Mouse (Mus musculus): ENCODE measurements around the gene Hdac10. TPM values are rescaled to one million over a fixed set of nuclear protein-coding genes. Genes with fewer than 3 reads are reported as not detected.

The Hdac10 gene
- polyA plus RNA-seq, 1 experiment from 2014 or later, result 3.9 TPM

- WGBS (ENCODE audit: missing documents), result 94% methylated on average over 12 of the region's 12 CpGs
- Histone ChIP-seq H3K79me2 (ENCODE audit: inconsistent target) (peaks cover 44% of the 10 kb centered on the region), H3K4me3 (ENCODE audit: inconsistent target) (no peak overlapping the region), H3K27ac (no peak overlapping the region), H3K36me3 (ENCODE audit: inconsistent target) (peaks cover 90% of the 10 kb centered on the region)
Observed at GRCm38 (mm10) chr15:89165478-89165877, 37.0 kb upstream of the Hdac10 start.

- Histone ChIP-seq H3K36me3 (ENCODE audit: inconsistent target) (peaks cover 100% of the 10 kb centered on the region), H3K79me2 (ENCODE audit: inconsistent target) (peaks cover 4% of the 10 kb centered on the region; the same call in 1 of the 2 replicates), H3K27ac (no peak overlapping the region), H3K4me3 (ENCODE audit: inconsistent target) (no peak overlapping the region)
- 65% methylated on average over 7 of the region's 9 CpGs for WGBS (ENCODE audit: missing documents)
Observed at GRCm38 (mm10) chr15:89161397-89161796, 32.9 kb upstream of the Hdac10 start.

- Histone ChIP-seq H3K36me3 (ENCODE audit: inconsistent target) (peaks cover 97% of the 10 kb centered on the region), H3K79me2 (ENCODE audit: inconsistent target) (no peaks in the 10 kb centered on the region), H3K27ac (no peak overlapping the region), H3K4me3 (ENCODE audit: inconsistent target) (no peak overlapping the region)
- 92% methylated on average over 16 of the region's 16 CpGs for WGBS (ENCODE audit: missing documents)
Observed at GRCm38 (mm10) chr15:89158516-89158915, 30.0 kb upstream of the Hdac10 start.

GRCm38 (mm10) chr15:89157954-89158353 lies 29.5 kb upstream of the Hdac10 start:
- peaks cover 91% of the 10 kb centered on the region for H3K36me3 ChIP-seq (ENCODE audit: inconsistent target)
- no peaks in the 10 kb centered on the region for H3K79me2 ChIP-seq (ENCODE audit: inconsistent target)
- 76% methylated on average over 5 of the region's 7 CpGs for WGBS (ENCODE audit: missing documents)
- no peak overlapping the region for H3K4me3 ChIP-seq (ENCODE audit: inconsistent target)
- no peak overlapping the region for H3K27ac ChIP-seq

GRCm38 (mm10) chr15:89152312-89152711 lies 23.8 kb upstream of the Hdac10 start:
- no peaks in the 10 kb centered on the region for H3K79me2 ChIP-seq (ENCODE audit: inconsistent target)
- H3K27ac ChIP-seq, result no peak overlapping the region
- H3K36me3 ChIP-seq (ENCODE audit: inconsistent target), result peaks cover 35% of the 10 kb centered on the region
- H3K4me3 ChIP-seq (ENCODE audit: inconsistent target), result no peak overlapping the region

- Histone ChIP-seq H3K4me3 (ENCODE audit: inconsistent target) (no peak overlapping the region; the same call in 1 of the 2 replicates), H3K79me2 (ENCODE audit: inconsistent target) (no peaks in the 10 kb centered on the region), H3K27ac (no peak overlapping the region), H3K36me3 (ENCODE audit: inconsistent target) (peaks cover 12% of the 10 kb centered on the region)
- WGBS (ENCODE audit: missing documents), result 19% methylated on average over 13 of the region's 13 CpGs
Observed at GRCm38 (mm10) chr15:89150041-89150390, 21.5 kb upstream of the Hdac10 start.

GRCm38 (mm10) chr15:89149271-89150040 lies 21.0 kb upstream of the Hdac10 start, which contains the start of gene Mapk11:
TSS of gene Mapk11 (minus strand) at chr15:89149628.
- Histone ChIP-seq H3K27ac (no peak within 1 kb of the TSS), H3K4me3 (ENCODE audit: inconsistent target) (peak within 1 kb of the TSS; percentile 17), H3K79me2 (ENCODE audit: inconsistent target) (no peaks in the 10 kb centered on the region), H3K36me3 (ENCODE audit: inconsistent target) (peaks cover 7% of the 10 kb centered on the region; the same call in 1 of the 2 replicates)
- WGBS (ENCODE audit: missing documents), result 1% methylated on average over 61 of the region's 61 CpGs

- H3K79me2 ChIP-seq (ENCODE audit: inconsistent target), result no peaks in the 10 kb centered on the region
- peak overlapping the region; percentile 17 for H3K4me3 ChIP-seq (ENCODE audit: inconsistent target)
- H3K36me3 ChIP-seq (ENCODE audit: inconsistent target), result no peaks in the 10 kb centered on the region
- H3K27ac ChIP-seq, result no peak overlapping the region
- 21% methylated on average over 24 of the region's 25 CpGs for WGBS (ENCODE audit: missing documents)
Observed at GRCm38 (mm10) chr15:89148496-89149270, 20.2 kb upstream of the Hdac10 start.

- H3K79me2 ChIP-seq (ENCODE audit: inconsistent target), result no peaks in the 10 kb centered on the region
- no peak overlapping the region for H3K27ac ChIP-seq
- WGBS (ENCODE audit: missing documents), result 73% methylated on average over 4 of the region's 4 CpGs
- no peak overlapping the region for H3K4me3 ChIP-seq (ENCODE audit: inconsistent target)
- H3K36me3 ChIP-seq (ENCODE audit: inconsistent target), result no peaks in the 10 kb centered on the region
Observed at GRCm38 (mm10) chr15:89147895-89148294, 19.4 kb upstream of the Hdac10 start.

- no peak overlapping the region for H3K4me3 ChIP-seq (ENCODE audit: inconsistent target)
- 29% methylated on average over 10 of the region's 10 CpGs for WGBS (ENCODE audit: missing documents)
- no peak overlapping the region for H3K27ac ChIP-seq
- no peaks in the 10 kb centered on the region for H3K79me2 ChIP-seq (ENCODE audit: inconsistent target)
- no peaks in the 10 kb centered on the region for H3K36me3 ChIP-seq (ENCODE audit: inconsistent target)
Observed at GRCm38 (mm10) chr15:89147456-89147855, 19.0 kb upstream of the Hdac10 start.

GRCm38 (mm10) chr15:89147024-89147423 lies 18.5 kb upstream of the Hdac10 start:
- no peaks in the 10 kb centered on the region for H3K36me3 ChIP-seq (ENCODE audit: inconsistent target)
- H3K4me3 ChIP-seq (ENCODE audit: inconsistent target), result no peak overlapping the region
- no peaks in the 10 kb centered on the region for H3K79me2 ChIP-seq (ENCODE audit: inconsistent target)
- under 1% methylated on average over 14 of the region's 16 CpGs for WGBS (ENCODE audit: missing documents)
- H3K27ac ChIP-seq, result no peak overlapping the region

GRCm38 (mm10) chr15:89146537-89146936 lies 18.0 kb upstream of the Hdac10 start:
- no peak overlapping the region for H3K27ac ChIP-seq
- WGBS (ENCODE audit: missing documents), result 4% methylated on average over 27 of the region's 27 CpGs
- no peak overlapping the region for H3K4me3 ChIP-seq (ENCODE audit: inconsistent target)

GRCm38 (mm10) chr15:89145813-89146350 lies 17.4 kb upstream of the Hdac10 start:
- Histone ChIP-seq H3K4me3 (ENCODE audit: inconsistent target) (no peak overlapping the region), H3K79me2 (ENCODE audit: inconsistent target) (no peaks in the 10 kb centered on the region), H3K27ac (no peak overlapping the region), H3K36me3 (ENCODE audit: inconsistent target) (no peaks in the 10 kb centered on the region)
- WGBS (ENCODE audit: missing documents), result 89% methylated on average over 23 of the region's 24 CpGs

More at GRCm38 (mm10) chr15:89146537-89146936, 18.0 kb upstream of the Hdac10 start:
- Histone ChIP-seq H3K79me2 (ENCODE audit: inconsistent target) (no peaks in the 10 kb centered on the region), H3K36me3 (ENCODE audit: inconsistent target) (no peaks in the 10 kb centered on the region)

GRCm38 (mm10) chr15:89144965-89145364 lies 16.5 kb upstream of the Hdac10 start:
- Histone ChIP-seq H3K27ac (no peak overlapping the region), H3K36me3 (ENCODE audit: inconsistent target) (no peaks in the 10 kb centered on the region), H3K4me3 (ENCODE audit: inconsistent target) (no peak overlapping the region), H3K79me2 (ENCODE audit: inconsistent target) (no peaks in the 10 kb centered on the region)
- 52% methylated on average over 11 of the region's 11 CpGs for WGBS (ENCODE audit: missing documents)

- no peaks in the 10 kb centered on the region for H3K79me2 ChIP-seq (ENCODE audit: inconsistent target)
Observed at GRCm38 (mm10) chr15:89143134-89143533, 14.6 kb upstream of the Hdac10 start.

More at GRCm38 (mm10) chr15:89143134-89143533, 14.6 kb upstream of the Hdac10 start:
- no peak overlapping the region for H3K27ac ChIP-seq
- WGBS (ENCODE audit: missing documents), result 63% methylated on average over 2 of the region's 2 CpGs
- H3K4me3 ChIP-seq (ENCODE audit: inconsistent target), result no peak overlapping the region
- H3K36me3 ChIP-seq (ENCODE audit: inconsistent target), result no peaks in the 10 kb centered on the region

Measured in macrophage (primary cell).